Mouse (Mus musculus): Measurements from ENCODE around the gene Ptpro. TPM values are rescaled to one million over a fixed set of nuclear protein-coding genes. Genes with fewer than 3 reads are reported as not detected.

The Ptpro gene
- total and polyA plus RNA-seq, 2 experiments, result 0.51 to 0.65 TPM

DNA sequence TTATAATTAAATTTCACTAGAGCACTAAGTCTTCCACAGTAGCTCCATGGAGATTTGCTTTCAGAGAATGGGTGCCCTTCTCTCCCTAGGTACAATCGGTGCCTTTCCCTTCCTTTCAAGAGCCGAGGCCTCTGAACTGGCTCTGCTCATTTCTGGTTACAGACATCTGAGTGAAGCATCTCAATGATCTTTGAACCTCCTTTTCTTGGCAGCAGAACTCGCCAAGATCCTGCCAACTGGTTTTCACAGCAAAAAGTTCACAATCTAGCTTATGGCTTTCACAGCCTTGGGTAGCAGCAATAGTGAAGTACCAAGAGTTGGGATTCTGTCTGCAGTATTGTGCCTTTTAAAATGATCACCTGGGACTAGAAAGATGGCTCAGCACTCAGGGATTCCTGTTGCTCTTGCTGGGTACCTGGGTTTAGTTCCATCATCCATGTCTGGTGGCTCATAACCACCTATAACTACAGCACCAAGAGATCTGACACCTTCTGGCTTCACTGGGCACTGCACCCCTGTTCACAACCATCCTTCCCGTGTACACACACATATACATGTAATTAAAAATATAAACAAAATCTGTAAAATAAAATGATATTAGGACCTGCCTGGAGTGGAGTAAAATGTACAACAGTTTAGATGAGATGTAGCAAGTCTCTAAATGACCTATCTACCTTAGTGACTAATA lies 144.1 kb downstream of the Ptpro start:
- Histone ChIP-seq H3K79me2 (ENCODE audit: control insufficient read depth, insufficient read depth, low read length) (no peaks in the 10 kb centered on the region), H3K27ac (replicated peaks; ENCODE audit: insufficient read depth, low read depth, low read length) (no peak overlapping the region), H3K9ac (ENCODE audit: low read depth, low read length) (no peak overlapping the region), H3K27me3 (ENCODE audit: control insufficient read depth, insufficient read depth, low read length) (no peaks in the 10 kb centered on the region), H3K36me3 (ENCODE audit: control insufficient read depth, insufficient read depth, low read length) (no peaks in the 10 kb centered on the region), H3K4me3 (ENCODE audit: insufficient read depth, low read depth, low read length) (no peak overlapping the region), H3K4me1 (ENCODE audit: control insufficient read depth, insufficient read depth, low read length) (no peaks in the 10 kb centered on the region)
- 66% methylated on average over 4 of the region's 4 CpGs for WGBS
- DNase-seq (ENCODE audit: extremely low read depth, low read depth, low spot score), result peak; percentile 40
- TF ChIP-seq CTCF (IDR thresholded peaks at IDR 0.05; ENCODE audit: low read depth, low read length), result no peak
- no peak for TF ChIP-seq POLR2A (IDR thresholded peaks at IDR 0.05; ENCODE audit: extremely low read depth, insufficient read depth, low read length)

DNA sequence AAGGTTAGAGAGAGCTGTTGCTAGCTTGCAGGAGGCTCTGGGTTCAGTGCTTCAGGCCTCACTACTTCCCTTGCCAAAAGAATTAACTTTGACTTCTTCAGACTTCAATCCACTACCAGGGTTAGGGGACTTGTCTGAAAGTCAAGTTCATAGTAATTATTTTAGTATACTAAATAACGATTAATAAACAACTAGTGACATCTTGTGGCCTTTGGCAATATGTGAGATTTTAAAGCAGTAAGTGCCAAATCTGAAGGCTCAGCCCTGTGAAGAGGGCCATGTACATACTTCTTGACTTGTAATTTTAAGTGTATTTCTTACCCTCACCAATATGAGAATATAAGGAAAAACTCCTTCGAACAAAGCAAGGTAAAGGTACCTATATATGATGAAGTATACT lies 145.2 kb downstream of the Ptpro start:
- no peak for TF ChIP-seq POLR2A (IDR thresholded peaks at IDR 0.05; ENCODE audit: extremely low read depth, insufficient read depth, low read length)
- no peak for TF ChIP-seq CTCF (IDR thresholded peaks at IDR 0.05; ENCODE audit: low read depth, low read length)
- no peaks in the 10 kb centered on the region for H3K4me1 ChIP-seq (ENCODE audit: control insufficient read depth, insufficient read depth, low read length)
- no peak overlapping the region for H3K27ac ChIP-seq (replicated peaks; ENCODE audit: insufficient read depth, low read depth, low read length)
- no peaks in the 10 kb centered on the region for H3K79me2 ChIP-seq (ENCODE audit: control insufficient read depth, insufficient read depth, low read length)
- DNase-seq (ENCODE audit: extremely low read depth, low read depth, low spot score), result no peak
- no peak overlapping the region for H3K4me3 ChIP-seq (ENCODE audit: insufficient read depth, low read depth, low read length)
- no peak overlapping the region for H3K9ac ChIP-seq (ENCODE audit: low read depth, low read length)
- no peaks in the 10 kb centered on the region for H3K27me3 ChIP-seq (ENCODE audit: control insufficient read depth, insufficient read depth, low read length)
- no peaks in the 10 kb centered on the region for H3K36me3 ChIP-seq (ENCODE audit: control insufficient read depth, insufficient read depth, low read length)
- 70% methylated on average over 2 of the region's 2 CpGs for WGBS

DNA sequence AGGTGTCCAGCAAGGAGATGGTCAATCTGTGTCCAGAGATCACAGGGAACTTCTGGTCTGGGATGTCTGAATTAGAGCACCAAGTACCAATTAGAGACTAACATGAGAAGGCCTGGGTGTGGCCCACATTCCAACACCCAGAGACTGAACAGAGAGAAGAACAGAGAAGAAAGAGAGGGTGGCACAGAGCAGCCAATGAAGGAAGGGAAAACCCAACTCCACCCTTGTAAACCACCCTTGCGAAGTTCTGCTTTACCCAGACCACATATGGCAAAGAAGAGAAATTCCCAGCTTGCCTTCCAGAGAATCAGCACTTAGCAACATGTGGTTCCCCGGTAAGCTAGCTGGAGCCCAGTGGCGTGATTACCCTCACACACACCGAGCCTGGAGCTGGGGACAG lies 152.1 kb downstream of the Ptpro start:
- Histone ChIP-seq H3K79me2 (ENCODE audit: control insufficient read depth, insufficient read depth, low read length) (no peaks in the 10 kb centered on the region), H3K36me3 (ENCODE audit: control insufficient read depth, insufficient read depth, low read length) (no peaks in the 10 kb centered on the region), H3K4me1 (ENCODE audit: control insufficient read depth, insufficient read depth, low read length) (no peaks in the 10 kb centered on the region), H3K27ac (replicated peaks; ENCODE audit: insufficient read depth, low read depth, low read length) (no peak overlapping the region), H3K27me3 (ENCODE audit: control insufficient read depth, insufficient read depth, low read length) (no peaks in the 10 kb centered on the region), H3K9ac (ENCODE audit: low read depth, low read length) (no peak overlapping the region), H3K4me3 (ENCODE audit: insufficient read depth, low read depth, low read length) (no peak overlapping the region)
- WGBS, result 79% methylated on average over 4 of the region's 4 CpGs
- no peak for DNase-seq (ENCODE audit: extremely low read depth, low read depth, low spot score)
- TF ChIP-seq POLR2A (IDR thresholded peaks at IDR 0.05; ENCODE audit: extremely low read depth, insufficient read depth, low read length), result no peak
- no peak for TF ChIP-seq CTCF (IDR thresholded peaks at IDR 0.05; ENCODE audit: low read depth, low read length)

DNA sequence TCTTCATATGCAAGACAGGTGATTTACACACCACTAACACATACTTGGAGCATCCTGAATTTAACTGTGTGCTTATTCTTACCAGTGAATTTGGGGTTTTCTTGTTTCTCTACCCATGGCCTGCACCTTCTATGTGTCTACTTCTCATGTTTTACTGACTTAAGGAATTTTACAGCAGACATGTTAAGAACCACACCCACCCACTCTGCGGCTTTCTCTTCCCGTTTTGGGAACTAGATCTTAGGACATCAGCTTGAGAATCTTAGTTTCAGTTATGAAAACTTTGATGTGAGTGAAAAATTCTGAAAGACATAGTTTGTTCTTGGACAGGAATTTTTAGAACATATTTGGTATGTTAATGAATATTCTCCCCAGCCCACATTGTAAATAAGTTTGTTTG lies 153.6 kb downstream of the Ptpro start:
- no peak overlapping the region for H3K27ac ChIP-seq (replicated peaks; ENCODE audit: insufficient read depth, low read depth, low read length)
- H3K4me1 ChIP-seq (ENCODE audit: control insufficient read depth, insufficient read depth, low read length), result no peaks in the 10 kb centered on the region
- H3K9ac ChIP-seq (ENCODE audit: low read depth, low read length), result no peak overlapping the region
- no peaks in the 10 kb centered on the region for H3K27me3 ChIP-seq (ENCODE audit: control insufficient read depth, insufficient read depth, low read length)
- no peak for TF ChIP-seq POLR2A (IDR thresholded peaks at IDR 0.05; ENCODE audit: extremely low read depth, insufficient read depth, low read length)
- no peak for TF ChIP-seq CTCF (IDR thresholded peaks at IDR 0.05; ENCODE audit: low read depth, low read length)
- H3K79me2 ChIP-seq (ENCODE audit: control insufficient read depth, insufficient read depth, low read length), result no peaks in the 10 kb centered on the region
- H3K36me3 ChIP-seq (ENCODE audit: control insufficient read depth, insufficient read depth, low read length), result no peaks in the 10 kb centered on the region
- peak; percentile 25 for DNase-seq (ENCODE audit: extremely low read depth, low read depth, low spot score)
- WGBS, result 72% methylated on average over 2 of the region's 2 CpGs
- H3K4me3 ChIP-seq (ENCODE audit: insufficient read depth, low read depth, low read length), result no peak overlapping the region

DNA sequence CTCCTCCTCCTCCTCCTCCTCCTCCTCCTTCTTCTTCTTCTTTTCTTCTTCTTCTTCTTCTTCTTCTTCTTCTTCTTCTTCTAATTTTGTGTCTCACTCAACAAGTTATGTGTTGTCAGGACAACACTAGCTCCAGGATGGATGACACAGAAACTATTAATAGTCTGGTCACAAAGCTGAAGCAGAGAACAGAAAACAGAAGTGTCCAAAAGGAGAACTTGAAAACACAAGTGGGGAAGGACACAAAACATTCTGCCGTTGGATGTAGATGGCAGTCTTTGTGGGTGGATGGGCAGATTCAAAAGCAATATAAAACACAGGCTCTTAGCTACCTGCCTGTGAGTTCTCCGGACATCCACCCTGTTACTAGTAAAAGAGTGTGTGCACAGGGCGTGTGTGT lies 158.4 kb downstream of the Ptpro start:
- H3K36me3 ChIP-seq (ENCODE audit: control insufficient read depth, insufficient read depth, low read length), result no peaks in the 10 kb centered on the region
- H3K9ac ChIP-seq (ENCODE audit: low read depth, low read length), result no peak overlapping the region
- 65% methylated on average over 3 of the region's 3 CpGs for WGBS
- H3K4me3 ChIP-seq (ENCODE audit: insufficient read depth, low read depth, low read length), result no peak overlapping the region
- H3K27me3 ChIP-seq (ENCODE audit: control insufficient read depth, insufficient read depth, low read length), result no peaks in the 10 kb centered on the region
- DNase-seq (ENCODE audit: extremely low read depth, low read depth, low spot score), result peak; percentile 41
- H3K79me2 ChIP-seq (ENCODE audit: control insufficient read depth, insufficient read depth, low read length), result no peaks in the 10 kb centered on the region
- no peak overlapping the region for H3K27ac ChIP-seq (replicated peaks; ENCODE audit: insufficient read depth, low read depth, low read length)
- no peaks in the 10 kb centered on the region for H3K4me1 ChIP-seq (ENCODE audit: control insufficient read depth, insufficient read depth, low read length)
- no peak for TF ChIP-seq POLR2A (IDR thresholded peaks at IDR 0.05; ENCODE audit: extremely low read depth, insufficient read depth, low read length)
- TF ChIP-seq CTCF (IDR thresholded peaks at IDR 0.05; ENCODE audit: low read depth, low read length), result no peak

DNA sequence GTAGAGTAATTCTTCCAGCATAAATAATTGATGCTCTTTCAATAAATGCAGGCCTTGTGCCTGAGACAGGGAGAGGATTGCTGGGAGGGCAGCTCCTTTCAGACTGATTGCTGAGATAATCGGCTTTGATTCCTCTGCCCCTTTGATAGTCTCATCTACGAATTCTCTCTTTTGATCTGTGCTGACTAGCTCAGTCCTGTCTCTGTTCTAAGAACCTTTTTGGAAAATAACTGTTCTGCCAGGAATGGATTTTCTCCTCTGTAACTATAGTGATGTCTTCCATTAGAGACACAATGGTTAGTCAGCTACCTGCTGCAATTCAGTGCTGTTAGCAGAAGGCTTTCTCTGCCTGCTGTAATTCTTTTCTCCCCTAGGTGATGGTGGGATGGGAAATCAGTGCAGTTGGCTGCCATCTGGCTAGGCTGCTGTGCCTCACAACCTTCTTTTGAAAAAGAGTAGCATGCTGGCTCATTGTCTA lies 159.8 kb downstream of the Ptpro start:
- no peak overlapping the region for H3K27ac ChIP-seq (replicated peaks; ENCODE audit: insufficient read depth, low read depth, low read length)
- no peaks in the 10 kb centered on the region for H3K79me2 ChIP-seq (ENCODE audit: control insufficient read depth, insufficient read depth, low read length)
- TF ChIP-seq POLR2A (IDR thresholded peaks at IDR 0.05; ENCODE audit: extremely low read depth, insufficient read depth, low read length), result no peak
- TF ChIP-seq CTCF (IDR thresholded peaks at IDR 0.05; ENCODE audit: low read depth, low read length), result no peak
- WGBS, result 66% methylated on average over 2 of the region's 2 CpGs
- H3K4me3 ChIP-seq (ENCODE audit: insufficient read depth, low read depth, low read length), result no peak overlapping the region
- H3K36me3 ChIP-seq (ENCODE audit: control insufficient read depth, insufficient read depth, low read length), result no peaks in the 10 kb centered on the region
- H3K27me3 ChIP-seq (ENCODE audit: control insufficient read depth, insufficient read depth, low read length), result no peaks in the 10 kb centered on the region
- DNase-seq (ENCODE audit: extremely low read depth, low read depth, low spot score), result no peak
- no peak overlapping the region for H3K9ac ChIP-seq (ENCODE audit: low read depth, low read length)
- H3K4me1 ChIP-seq (ENCODE audit: control insufficient read depth, insufficient read depth, low read length), result no peaks in the 10 kb centered on the region

Data from liver, adult 2 months (tissue).